Mouse (Mus musculus) left cerebral cortex, adult 2 months (tissue): ENCODE data around the gene Hivep1. TPM values are rescaled to one million over a fixed set of nuclear protein-coding genes. Genes with fewer than 3 reads are reported as not detected.

Experiments
- DNase-seq, 2 experiments: peaks; one replicate each; pipeline ENCODE4 v3.0.0; 2021 to 2022; ENCODE audit warnings: low spot score in 2 of 2, mixed read lengths in 1 of 2; ENCODE audit errors: extremely low spot score in 1 of 2
- H3K27ac ChIP-seq: fragments of 200-600 bp; 2 replicates; pipeline ENCODE4 v1.8.1; 2022
- H3K4me3 ChIP-seq: fragments of 200-600 bp; 2 replicates; pipeline ENCODE4 v1.8.1; 2022
- CTCF ChIP-seq: fragments of 200-600 bp; IDR thresholded peaks from 2 replicates; pipeline ENCODE4 v1.8.1; 2022; ENCODE audit warnings: antibody characterized with exemption, mild to moderate bottlenecking, moderate library complexity
- intact Hi-C: fragments of 180-260 bp; cut with DNase I; formaldehyde crosslinking; loops from one replicate; pipeline ENCODE4 v1.15.1; 2025
- long read RNA-seq, 2 experiments: library from polyadenylated mRNA; stranded (forward); transcript quantifications; one replicate each; pipeline ENCODE4 v2.0.0; 2021; ENCODE audit warnings: borderline mapping rate in 2 of 2
- total RNA-seq, 2 experiments: library from RNA; stranded (reverse); gene quantifications; 2 replicates each; pipeline ENCODE4 v1.2.3; 2021

Hivep1 gene
- 10 to 100 TPM; 69.7 to 71.7 TPM for total RNA-seq
- long read RNA-seq, experiment 1, partial matches to known transcripts = 28 of 35 reads
- long read RNA-seq, experiment 1, other reads (novel, unspliced or antisense) = 7 of 35 reads
- long read RNA-seq, experiment 2, full-length matches to known transcripts = 1 of 33 reads
- long read RNA-seq, experiment 2, partial matches to known transcripts = 20 of 33 reads
- long read RNA-seq, experiment 2, other reads (novel, unspliced or antisense) = 12 of 33 reads

- TF ChIP-seq CTCF = peak; percentile 21
- peak within 1 kb of the TSS; percentile 92 for H3K27ac ChIP-seq
- DNase-seq = peak; percentile 65 to 68
- peak within 1 kb of the TSS; percentile 92 for H3K4me3 ChIP-seq
- intact Hi-C loops = loop anchor here (1.0 to 10.0 kb wide), 9 partner anchors 51 to 407 kb away; partner anchors contain the start of gene Edn1
Observed at GRCm38 (mm10) chr13:42051961-42052695, at the start of gene Hivep1. Gene Hivep1 (plus strand): TSS chr13:42052021.

- no peak overlapping the region for H3K27ac ChIP-seq
- H3K4me3 ChIP-seq = no peak overlapping the region
- no peak for TF ChIP-seq CTCF
- no peak for DNase-seq
- intact Hi-C loops = no loop called here
Observed at GRCm38 (mm10) chr13:42015484-42016045, 36.3 kb upstream of the Hivep1 start.

- no peak for TF ChIP-seq CTCF
- Histone ChIP-seq H3K27ac (no peak overlapping the region), H3K4me3 (no peak overlapping the region)
- no peak for DNase-seq
- intact Hi-C loops = no loop called here
Observed at GRCm38 (mm10) chr13:42016218-42016617, 35.6 kb upstream of the Hivep1 start.

DNA sequence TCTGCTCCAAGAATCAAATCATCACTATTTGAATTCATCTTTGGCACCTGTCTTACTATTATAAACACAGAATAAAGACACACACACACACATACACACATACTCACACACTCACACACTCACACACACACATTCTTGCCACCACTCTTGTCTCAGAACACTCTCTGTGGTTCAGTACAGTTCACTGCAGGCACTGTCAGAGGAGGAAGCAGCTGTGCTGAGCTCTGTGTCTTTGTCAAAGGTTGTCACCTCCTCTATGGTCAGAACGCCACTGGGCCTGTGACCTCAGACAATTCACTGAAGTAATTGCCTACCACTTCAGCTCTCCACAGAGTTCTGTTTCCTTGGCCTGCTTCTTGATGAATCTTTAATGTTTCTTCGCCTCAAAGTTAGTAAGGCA, 33.5 kb upstream of the Hivep1 start:
- no peak overlapping the region for H3K27ac ChIP-seq
- intact Hi-C loops = no loop called here
- no peak for DNase-seq
- TF ChIP-seq CTCF = no peak
- no peak overlapping the region for H3K4me3 ChIP-seq

DNA sequence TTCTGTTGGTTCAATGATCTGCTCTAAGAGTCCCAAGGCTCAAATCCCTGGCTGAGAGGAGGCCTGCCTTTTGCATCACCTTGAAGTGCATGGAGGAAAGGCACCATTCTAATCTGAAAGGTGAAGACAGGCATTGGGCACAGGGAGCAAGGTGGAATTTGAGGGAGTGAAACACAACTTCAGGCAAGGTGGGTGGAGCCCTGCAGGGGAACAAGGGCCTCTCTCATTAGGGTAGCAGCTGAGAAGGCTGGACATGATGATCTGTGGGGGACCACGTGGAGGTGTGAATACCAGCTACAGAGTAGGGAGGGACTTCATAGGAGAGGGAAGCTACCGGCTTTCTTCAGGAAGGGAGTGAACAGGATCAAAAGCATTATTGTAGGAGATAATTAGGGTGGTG, 10.6 kb upstream of the Hivep1 start:
- intact Hi-C loops = no loop called here
- Histone ChIP-seq H3K27ac (no peak overlapping the region), H3K4me3 (no peak overlapping the region)
- no peak for TF ChIP-seq CTCF
- no peak for DNase-seq

- intact Hi-C loops = no loop called here
- no peak overlapping the region for H3K27ac ChIP-seq
- no peak overlapping the region for H3K4me3 ChIP-seq
- no peak for DNase-seq
- TF ChIP-seq CTCF = no peak; the same call in 1 of the 2 replicates
Observed at GRCm38 (mm10) chr13:42043431-42043830, 8.4 kb upstream of the Hivep1 start.

DNA sequence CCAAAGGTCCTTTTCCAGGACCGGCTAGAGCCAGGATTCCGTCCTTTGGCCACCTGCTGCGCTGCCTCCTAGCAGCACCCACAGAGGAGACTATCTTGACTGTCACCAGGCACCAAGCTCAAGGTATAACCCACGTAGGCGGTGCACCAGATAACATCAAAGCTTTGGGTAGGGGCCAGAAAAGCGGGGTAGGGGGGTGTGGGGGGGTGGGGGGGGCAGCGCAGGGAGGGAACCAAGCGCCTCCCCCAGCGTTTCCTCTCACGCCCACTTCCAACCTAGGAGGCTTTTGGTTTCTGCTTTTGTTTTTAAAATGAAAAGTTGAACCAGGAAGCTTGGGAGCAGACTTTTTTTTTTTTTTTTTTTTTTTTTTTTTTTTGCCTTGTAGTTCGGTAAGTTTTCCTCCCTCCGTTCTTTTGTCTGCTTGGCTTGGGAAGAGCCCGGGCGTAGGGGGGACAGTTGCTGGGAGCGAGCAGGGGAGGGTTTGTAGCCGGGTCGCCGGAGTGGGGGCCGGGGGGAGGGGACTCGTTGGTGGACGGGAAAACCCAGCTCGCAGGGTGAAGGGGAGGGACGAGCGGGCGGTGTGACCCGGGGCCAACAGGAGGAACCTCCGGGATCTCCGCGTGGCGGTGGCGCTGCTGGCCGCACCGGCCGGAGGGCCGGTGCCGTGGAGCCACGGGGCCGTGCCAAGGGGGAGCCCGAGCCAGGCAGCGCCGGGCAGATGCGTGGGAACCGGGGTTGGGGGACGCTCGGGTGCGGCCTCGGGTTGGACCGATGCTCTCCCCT, 2.6 kb upstream of the Hivep1 start:
- TF ChIP-seq CTCF = no peak
- Histone ChIP-seq H3K27ac (peak overlapping the region; percentile 89), H3K4me3 (peak overlapping the region; percentile 54)
- intact Hi-C loops = no loop called here
- DNase-seq = peak; percentile 54 to 67

DNA sequence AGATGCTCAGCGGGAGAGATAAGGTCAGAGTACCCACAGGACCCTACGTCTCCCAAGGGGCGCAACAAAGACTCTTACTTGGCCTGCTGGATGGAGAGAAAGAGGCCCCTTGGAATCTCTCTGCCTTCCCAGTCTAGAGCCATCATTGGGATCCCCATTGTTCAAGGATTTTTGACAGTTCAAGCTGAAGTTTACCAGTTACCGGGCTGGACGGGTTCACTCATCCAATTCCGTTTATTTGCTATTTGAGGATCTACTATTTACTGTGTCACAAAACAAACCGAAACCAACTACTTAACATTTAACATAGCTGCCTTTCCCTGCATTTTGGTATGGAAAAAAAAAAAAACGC, 2.1 kb upstream of the Hivep1 start:
- Histone ChIP-seq H3K27ac (peak overlapping the region; percentile 89), H3K4me3 (peak overlapping the region; percentile 54)
- TF ChIP-seq CTCF = no peak
- DNase-seq = no peak
- intact Hi-C loops = loop anchor here (2.0 to 10.0 kb wide), 3 partner anchors 147 to 405 kb away; no protein-coding TSS in a partner anchor

GRCm38 (mm10) chr13:42050160-42050559, 1.7 kb upstream of the Hivep1 start:
- H3K27ac ChIP-seq = peak overlapping the region; percentile 89
- intact Hi-C loops = loop anchor here (2.0 to 10.0 kb wide), 3 partner anchors 147 to 405 kb away; no protein-coding TSS in a partner anchor
- no peak for TF ChIP-seq CTCF
- DNase-seq = no peak
- H3K4me3 ChIP-seq = peak overlapping the region; percentile 54

DNA sequence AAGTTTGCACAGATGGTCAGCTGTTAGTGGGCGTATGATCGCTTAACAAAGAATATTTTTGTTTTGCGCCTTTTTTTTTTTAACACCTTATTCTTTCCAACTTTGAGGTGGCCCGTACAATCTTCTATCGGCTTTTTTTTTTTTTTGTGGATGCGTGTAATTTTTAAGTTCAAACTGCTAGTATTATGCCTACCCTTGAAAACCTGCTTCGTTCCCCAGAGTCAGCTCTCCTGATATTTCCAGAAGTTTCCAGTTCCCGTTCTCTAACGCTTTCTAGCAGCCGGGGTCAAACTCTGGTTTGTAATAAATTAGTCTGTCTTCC, 980 bp upstream of the Hivep1 start:
- no peak for DNase-seq
- H3K27ac ChIP-seq = peak overlapping the region; percentile 89
- H3K4me3 ChIP-seq = peak overlapping the region; percentile 54
- TF ChIP-seq CTCF = no peak
- intact Hi-C loops = loop anchor here (1.0 to 10.0 kb wide), 4 partner anchors 148 to 406 kb away; no protein-coding TSS in a partner anchor

GRCm38 (mm10) chr13:42051202-42051906, 467 bp upstream of the Hivep1 start:
- intact Hi-C loops = loop anchor here (1.0 to 10.0 kb wide), 4 partner anchors 149 to 407 kb away; no protein-coding TSS in a partner anchor
- TF ChIP-seq CTCF = no peak
- H3K27ac ChIP-seq = peak overlapping the region; percentile 89
- H3K4me3 ChIP-seq = peak overlapping the region; percentile 54
- DNase-seq = peak; percentile 90 to 92
